Mouse (Mus musculus) 3T3-L1 (cell line): ENCODE results near the gene Prcp.
"Not testable (repeated sequence)": the region's sequence is repeated elsewhere in the genome, so short reads cannot be mapped to it uniquely, and the experiment has no call there.

ENCODE experiments used
- DNase-seq: peaks from one replicate; pipeline ENCODE4 v3.0.0-alpha.2; 2015; ENCODE audit warnings: low read depth, low spot score

Prcp gene

GRCm38 (mm10) chr7:92978720-92979119 lies 104.5 kb downstream of the Prcp start:
- DNase-seq, result not testable (repeated sequence)

- no peak for DNase-seq
Observed at GRCm38 (mm10) chr7:92980741-92981140, 106.5 kb downstream of the Prcp start.

- no peak for DNase-seq
Observed at GRCm38 (mm10) chr7:92981864-92982263, 107.6 kb downstream of the Prcp start.
